In genomic region chr19:14597917-14598689, GRCm38 (mm10) we compare ENCODE assay signal across 8 mouse cellular contexts. TPM values are rescaled to one million over a fixed set of nuclear protein-coding genes. Genes with fewer than 3 reads are reported as not detected.
DNase-seq lines count a peak whose midpoint lies in the region; ATAC-seq and TF ChIP-seq lines count a peak whose summit lies in the region.

Gene Tle4 (minus strand): TSS chr19:14598051.

- WGBS in forebrain, embryonic 12.5 days: under 1% methylated on average over 70 of the region's 71 CpGs
- 1% methylated on average over 71 of the region's 71 CpGs for WGBS in heart, postnatal 0 days
- under 1% methylated on average over 71 of the region's 71 CpGs for WGBS in liver, embryonic 16.5 days (ENCODE audit: insufficient replicate concordance)
- under 1% methylated on average over 71 of the region's 71 CpGs for WGBS in neural tube, embryonic 13.5 days

- peaks cover 26% of the 10 kb centered on the region for H3K36me3 ChIP-seq in E14TG2a.4 (ENCODE audit: insufficient read depth, low read length)
- H3K36me3 ChIP-seq in forebrain, embryonic 12.5 days (replicated peaks): no peaks in the 10 kb centered on the region
- no peaks in the 10 kb centered on the region for H3K36me3 ChIP-seq in heart, postnatal 0 days (replicated peaks; ENCODE audit: control insufficient read depth, insufficient read depth, low read length)
- no peaks in the 10 kb centered on the region for H3K36me3 ChIP-seq in liver, embryonic 16.5 days (ENCODE audit: control insufficient read depth, insufficient read depth)
- H3K36me3 ChIP-seq in neural tube, embryonic 13.5 days: no peaks in the 10 kb centered on the region
- H3K36me3 ChIP-seq in testis, adult 2 months (ENCODE audit: control insufficient read depth, insufficient read depth, low read length): no peaks in the 10 kb centered on the region

- peak within 1 kb of the TSS; percentile 63 for H3K4me2 ChIP-seq in forebrain, embryonic 12.5 days
- peak within 1 kb of the TSS; percentile 82 for H3K4me2 ChIP-seq in heart, postnatal 0 days (ENCODE audit: low read depth, low read length)
- H3K4me2 ChIP-seq in liver, embryonic 16.5 days (ENCODE audit: low read depth, low read length): peak within 1 kb of the TSS; percentile 95
- peak within 1 kb of the TSS; percentile 65 for H3K4me2 ChIP-seq in neural tube, embryonic 13.5 days

- DNase-seq in c-Kit-positive CD71-positive TER-119-positive erythroid progenitor cells, embryonic 14.5 days (ENCODE audit: low spot score): peak; percentile 99
- DNase-seq in heart, postnatal 0 days (ENCODE audit: low spot score): peak; percentile 99
- peak; percentile 100 for DNase-seq in kidney, postnatal 4 days

- TF ChIP-seq EP300 in heart, postnatal 0 days (IDR thresholded peaks at IDR 0.05; ENCODE audit: low read depth): no peak

- TF ChIP-seq POLR2A in testis, adult 2 months (IDR thresholded peaks at IDR 0.05; ENCODE audit: control insufficient read depth, low read depth, low read length): peak; percentile 82

- peaks cover 51% of the 10 kb centered on the region for H3K4me1 ChIP-seq in E14TG2a.4 (replicated peaks; ENCODE audit: low read depth, low read length)
- H3K4me1 ChIP-seq in forebrain, embryonic 12.5 days: peaks cover 29% of the 10 kb centered on the region
- peaks cover 7% of the 10 kb centered on the region; the same call in 1 of the 2 replicates for H3K4me1 ChIP-seq in heart, postnatal 0 days (ENCODE audit: control insufficient read depth, insufficient read depth)
- peaks cover 20% of the 10 kb centered on the region for H3K4me1 ChIP-seq in liver, embryonic 16.5 days (ENCODE audit: control insufficient read depth, low read depth, low read length)
- peaks cover 48% of the 10 kb centered on the region for H3K4me1 ChIP-seq in neural tube, embryonic 13.5 days (replicated peaks)
- H3K4me1 ChIP-seq in testis, adult 2 months (ENCODE audit: control insufficient read depth, insufficient read depth, low read length): peaks cover 12% of the 10 kb centered on the region

- H3K27ac ChIP-seq in forebrain, embryonic 12.5 days: peak within 1 kb of the TSS; percentile 99
- peak within 1 kb of the TSS; percentile 88 for H3K27ac ChIP-seq in heart, postnatal 0 days (ENCODE audit: low read depth)
- peak within 1 kb of the TSS; percentile 91 for H3K27ac ChIP-seq in liver, embryonic 16.5 days (ENCODE audit: low read length)
- peak within 1 kb of the TSS; percentile 97 for H3K27ac ChIP-seq in neural tube, embryonic 13.5 days (replicated peaks)
- peak within 1 kb of the TSS; percentile 94 for H3K27ac ChIP-seq in testis, adult 2 months (ENCODE audit: control insufficient read depth, insufficient read depth, low read depth, low read length)

- H3K9ac ChIP-seq in forebrain, embryonic 12.5 days: peak within 1 kb of the TSS; percentile 96
- peak within 1 kb of the TSS; percentile 88 for H3K9ac ChIP-seq in heart, postnatal 0 days (replicated peaks; ENCODE audit: low read depth, low read length)
- H3K9ac ChIP-seq in liver, embryonic 16.5 days (ENCODE audit: low read depth, low read length): peak within 1 kb of the TSS; percentile 81
- peak within 1 kb of the TSS; percentile 95 for H3K9ac ChIP-seq in neural tube, embryonic 13.5 days

- no peaks in the 10 kb centered on the region for H3K9me3 ChIP-seq in E14TG2a.4 (ENCODE audit: low read length)
- H3K9me3 ChIP-seq in forebrain, embryonic 12.5 days: no peaks in the 10 kb centered on the region
- H3K9me3 ChIP-seq in heart, postnatal 0 days (replicated peaks; ENCODE audit: control insufficient read depth, low read length): no peaks in the 10 kb centered on the region
- H3K9me3 ChIP-seq in liver, embryonic 16.5 days (replicated peaks; ENCODE audit: control insufficient read depth, low read length): no peaks in the 10 kb centered on the region
- H3K9me3 ChIP-seq in neural tube, embryonic 13.5 days: no peaks in the 10 kb centered on the region

- H3K4me3 ChIP-seq in E14TG2a.4 (replicated peaks; ENCODE audit: low read length): peak within 1 kb of the TSS; percentile 91
- peak within 1 kb of the TSS; percentile 86 for H3K4me3 ChIP-seq in forebrain, embryonic 12.5 days (replicated peaks)
- peak within 1 kb of the TSS; percentile 80 for H3K4me3 ChIP-seq in heart, postnatal 0 days (ENCODE audit: low read depth, low read length)
- H3K4me3 ChIP-seq in liver, embryonic 16.5 days (ENCODE audit: low read depth, low read length): peak within 1 kb of the TSS; percentile 83
- peak within 1 kb of the TSS; percentile 85 for H3K4me3 ChIP-seq in neural tube, embryonic 13.5 days
- H3K4me3 ChIP-seq in testis, adult 2 months (ENCODE audit: control insufficient read depth, low read depth, low read length): peak within 1 kb of the TSS; percentile 97

- ATAC-seq in forebrain, embryonic 12.5 days (ENCODE audit: low FRiP score): peak; percentile 96
- ATAC-seq in heart, postnatal 0 days (ENCODE audit: insufficient read depth, low read depth): peak; percentile 96
- peak; percentile 93 for ATAC-seq in liver, embryonic 16.5 days (ENCODE audit: low read depth)
- peak; percentile 98 for ATAC-seq in neural tube, embryonic 13.5 days (ENCODE audit: low read depth)

- no peaks in the 10 kb centered on the region for H3K27me3 ChIP-seq in E14TG2a.4 (ENCODE audit: insufficient read depth, low read length)
- H3K27me3 ChIP-seq in forebrain, embryonic 12.5 days: peaks cover 17% of the 10 kb centered on the region
- peaks cover 5% of the 10 kb centered on the region; the same call in 1 of the 2 replicates for H3K27me3 ChIP-seq in heart, postnatal 0 days (ENCODE audit: control insufficient read depth, insufficient read depth, low read length)
- H3K27me3 ChIP-seq in liver, embryonic 16.5 days (ENCODE audit: control insufficient read depth, insufficient read depth, low read depth, low read length): no peaks in the 10 kb centered on the region
- peaks cover 21% of the 10 kb centered on the region; the same call in 1 of the 2 replicates for H3K27me3 ChIP-seq in neural tube, embryonic 13.5 days
- H3K27me3 ChIP-seq in testis, adult 2 months (ENCODE audit: control insufficient read depth, insufficient read depth, low read length): no peaks in the 10 kb centered on the region

- TF ChIP-seq CTCF in E14TG2a.4 (conservative IDR thresholded peaks at IDR 0.05; ENCODE audit: low read length): no peak
- TF ChIP-seq CTCF in heart, postnatal 0 days (IDR thresholded peaks at IDR 0.05; ENCODE audit: low read depth): no peak
- no peak for TF ChIP-seq CTCF in testis, adult 2 months (IDR thresholded peaks at IDR 0.05; ENCODE audit: control insufficient read depth, insufficient read depth, insufficient replicate concordance, low read depth, low read length)

RNA-seq across cellular contexts. Expression of gene Tle4, which starts in this region (rescaled TPM):
- polyA plus RNA-seq in forebrain, embryonic 12.5 days (2016; fragmentation: Nextera tagmentation; extraction: Ambion mirVana): 35.5 and 36.6 TPM in 2 replicates
- total RNA-seq in heart, postnatal 0 days (2014; rRNA removed; ENCODE audit: low replicate concordance): 13.8 and 18.1 TPM in 2 replicates
- 3.4 and 4.0 TPM in 2 replicates for polyA plus RNA-seq in heart, postnatal 0 days (2015; fragmentation: Nextera tagmentation; extraction: Ambion mirVana)
- polyA plus RNA-seq in liver, embryonic 16.5 days (2015; fragmentation: Nextera tagmentation; extraction: Ambion mirVana): 2.9 and 3.1 TPM in 2 replicates
- polyA plus RNA-seq in neural tube, embryonic 13.5 days (2015; fragmentation: Nextera tagmentation; extraction: Ambion mirVana): 32.5 and 33.9 TPM in 2 replicates
- 3.3 and 4.3 TPM in 2 replicates for polyA plus RNA-seq in testis, adult 2 months (2012; rRNA removed)

Comparison
In these comparisons a context has a peak if more than half of its experiments do, and no peak if none do; other contexts are left out.
1. Peak in every context shown above with its lines: DNase-seq, ATAC-seq, H3K4me3 ChIP-seq and H3K27ac ChIP-seq.